Mouse (Mus musculus): ENCODE measurements around the gene Sec14l1.

Gene Sec14l1

DNA sequence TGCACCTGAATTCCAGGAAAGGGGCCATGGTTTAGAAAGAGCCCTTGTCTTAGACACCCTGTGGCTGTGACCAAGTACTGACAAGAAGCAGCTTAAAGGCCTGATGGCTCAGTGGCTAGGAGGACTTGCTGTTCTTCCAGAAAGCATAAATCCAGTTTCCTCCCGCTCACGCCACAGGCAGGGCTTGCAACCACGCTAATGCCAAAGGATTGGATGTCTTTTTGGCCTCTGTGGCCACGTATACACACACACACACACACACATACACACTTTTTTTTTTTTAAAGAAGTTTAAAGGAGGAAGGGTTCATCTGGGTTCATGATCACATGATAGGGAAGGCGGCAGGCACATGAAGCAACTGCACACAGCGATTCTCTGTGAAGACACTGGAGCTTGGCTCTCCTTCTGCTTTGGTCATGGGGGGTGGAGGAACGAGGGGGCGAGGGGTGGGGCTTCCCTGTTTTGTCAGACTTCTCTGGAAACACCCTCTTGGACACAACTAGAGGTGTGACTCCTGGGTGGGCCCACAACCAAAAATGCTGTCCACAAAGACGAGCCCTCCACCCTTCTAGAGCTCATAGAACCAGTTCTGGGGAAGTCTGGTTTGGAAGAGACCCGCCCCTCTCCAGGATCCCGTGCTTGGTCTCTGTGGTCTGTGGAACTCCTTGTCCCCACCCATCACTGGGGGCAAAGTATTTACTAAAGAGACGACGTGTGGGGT, 26.5 kb upstream of the Sec14l1 start:
- no peak for DNase-seq

DNA sequence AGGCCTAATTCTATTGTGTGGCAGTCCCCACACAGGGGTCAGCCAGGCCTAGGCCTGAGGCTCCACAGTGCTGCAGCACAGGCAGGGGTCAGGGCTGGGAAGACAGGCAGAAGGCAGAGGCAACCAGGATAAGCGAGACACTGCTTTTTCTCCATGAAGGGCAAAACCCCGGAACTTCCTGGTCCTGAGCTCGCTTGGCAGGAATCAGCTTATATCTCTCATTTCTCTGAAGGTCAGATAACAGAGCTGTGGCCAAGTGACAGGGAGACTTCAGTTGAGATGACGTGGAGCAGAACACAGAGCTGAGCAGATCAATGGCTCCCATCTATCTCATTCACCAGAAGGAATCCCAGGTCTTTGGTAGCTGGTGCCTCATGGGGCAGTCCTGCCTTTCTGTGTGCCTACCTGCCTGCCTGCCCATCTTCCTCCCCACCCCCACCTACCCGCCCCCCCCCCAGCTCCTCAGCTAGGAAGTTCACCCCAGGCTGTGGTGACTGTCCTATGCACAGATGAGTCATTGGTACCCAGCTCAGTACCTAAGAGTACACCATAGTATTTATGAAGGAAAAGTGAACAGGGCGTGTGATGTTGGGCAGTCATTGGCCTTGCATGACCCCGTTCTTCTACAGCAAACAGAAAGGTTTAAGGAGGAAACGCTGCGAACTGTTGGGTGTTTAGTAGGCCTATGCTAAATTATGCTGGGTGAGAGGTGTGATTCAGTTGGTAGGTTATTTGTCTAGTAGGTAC, 25.1 kb upstream of the Sec14l1 start:
- no peak for DNase-seq

DNA sequence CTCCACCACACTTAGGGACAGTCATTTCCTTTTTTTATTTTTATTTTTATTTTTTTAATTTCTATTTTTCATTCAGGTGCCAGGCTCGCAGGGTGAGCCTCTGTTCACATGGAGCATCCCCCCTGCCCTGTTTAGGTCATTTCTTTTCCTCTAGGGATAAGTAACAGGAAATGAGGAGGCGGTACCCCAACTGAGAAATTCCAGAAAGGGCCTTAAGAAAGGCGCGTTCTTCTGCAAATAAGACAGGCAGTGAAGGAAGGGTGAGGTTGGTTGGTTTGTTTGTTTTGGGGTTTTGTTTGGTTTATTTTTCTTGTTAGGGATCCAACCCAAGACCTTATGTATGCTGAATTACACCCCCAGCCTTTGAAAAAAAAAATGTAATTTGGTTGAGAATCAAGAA, 23.6 kb upstream of the Sec14l1 start:
- no peak for DNase-seq

DNA sequence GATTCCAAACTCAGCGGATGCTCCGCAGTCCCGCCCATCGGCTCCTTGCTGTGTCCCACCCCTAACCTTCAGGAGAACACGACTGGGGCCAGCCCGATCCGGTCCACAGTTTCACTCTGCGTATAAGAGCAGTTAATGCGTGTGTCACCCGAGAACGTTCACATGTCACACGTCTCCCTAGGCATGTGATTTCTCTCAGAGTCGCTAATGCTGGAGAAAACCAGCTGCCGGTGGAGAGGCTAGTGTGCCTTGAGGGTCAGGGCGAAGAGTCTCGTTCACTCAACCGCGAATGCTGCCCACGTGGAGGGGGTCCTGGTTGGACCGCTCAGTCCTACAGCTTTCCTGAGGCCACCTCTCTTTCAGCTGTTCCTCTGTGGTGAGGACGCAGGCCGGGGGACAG, 23.1 kb upstream of the Sec14l1 start:
- no peak for DNase-seq

DNA sequence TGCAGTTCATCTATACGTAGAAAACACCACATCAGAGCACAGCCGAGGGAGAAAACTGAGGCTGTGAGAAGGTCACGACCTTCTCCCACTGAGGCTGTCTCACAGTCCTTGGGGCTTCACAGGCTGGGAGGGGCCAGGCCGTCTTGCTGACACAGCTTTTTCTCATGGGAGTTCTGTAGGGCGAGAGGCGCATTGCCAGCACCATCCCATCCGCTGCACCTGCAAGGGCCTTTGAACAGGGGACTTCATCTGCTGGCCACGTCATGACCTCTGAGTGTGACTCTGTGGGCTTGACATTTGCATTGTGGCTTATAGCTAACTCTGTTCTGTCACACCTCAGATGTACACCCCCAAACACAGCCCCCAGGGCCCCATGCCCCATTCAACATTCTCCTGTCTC, 22.3 kb upstream of the Sec14l1 start:
- no peak for DNase-seq

DNA sequence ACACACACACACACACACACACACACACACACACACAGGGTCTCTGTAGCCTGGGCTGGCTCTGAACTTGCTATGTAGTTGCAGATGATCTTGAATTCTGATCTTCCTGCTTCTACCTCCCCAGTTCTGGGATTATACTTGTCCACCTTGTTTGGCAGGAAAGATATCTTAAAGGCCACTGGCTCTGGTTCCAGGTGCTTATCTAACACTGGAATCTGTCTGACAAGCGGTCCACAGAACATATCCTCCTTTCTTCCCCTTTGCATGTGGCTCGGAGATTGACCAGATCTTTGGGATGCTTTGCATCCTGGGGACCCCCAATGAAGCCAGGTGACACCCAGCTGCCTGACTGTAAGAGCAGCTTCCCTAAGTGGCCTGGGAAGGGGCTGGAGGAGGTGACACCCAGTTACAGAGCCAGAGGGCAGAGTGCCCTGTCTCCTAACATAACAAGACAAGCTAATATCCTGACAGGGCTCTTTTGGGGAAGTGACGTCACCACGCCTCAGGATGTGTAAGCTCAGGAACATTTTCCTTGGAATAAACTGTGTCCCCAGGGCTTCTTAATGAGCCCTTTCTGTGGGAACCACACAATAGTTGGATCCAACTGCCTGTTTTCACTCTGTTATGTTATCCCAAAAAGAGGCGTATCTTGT, 20.9 kb upstream of the Sec14l1 start:
- DNase-seq = no peak

DNA sequence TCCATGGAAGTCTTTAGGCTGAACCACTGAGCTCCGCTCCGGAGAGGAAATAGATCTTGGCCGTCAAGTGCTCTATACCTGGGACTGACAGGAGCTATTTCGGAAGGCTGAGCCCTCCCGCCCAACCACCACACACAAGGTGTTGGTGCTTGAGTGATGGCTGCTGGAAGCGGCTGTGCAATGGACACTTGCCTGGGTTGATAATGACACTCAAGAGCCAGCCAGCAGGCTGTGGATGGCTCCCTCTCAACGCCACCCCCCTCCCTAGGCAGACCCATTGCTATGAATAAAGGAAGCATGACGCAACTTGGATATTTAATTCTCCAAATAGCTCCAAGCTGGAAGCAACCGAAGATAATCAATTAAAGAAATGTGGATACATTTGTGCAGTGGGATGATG, 20.3 kb upstream of the Sec14l1 start:
- no peak for DNase-seq

DNA sequence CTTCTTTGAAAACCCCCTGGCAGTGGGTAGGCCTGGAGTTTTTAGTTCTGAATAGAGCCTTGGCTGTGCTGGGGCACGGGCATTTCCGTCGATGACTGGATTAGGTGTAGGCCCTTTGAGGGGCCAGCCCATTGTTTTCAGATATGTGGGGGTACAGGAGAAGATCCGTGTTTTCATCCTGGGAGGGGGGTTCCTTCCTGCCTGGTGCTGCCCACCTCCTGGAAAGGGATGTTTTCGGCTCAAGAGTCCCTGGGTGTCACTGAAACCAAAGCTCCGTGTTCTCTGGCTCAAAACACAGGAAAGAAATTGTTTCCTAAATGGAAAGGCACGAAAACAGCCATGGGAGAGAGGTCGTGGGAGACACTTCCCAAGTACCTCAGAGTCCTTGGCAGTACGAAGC, 17.9 kb upstream of the Sec14l1 start:
- DNase-seq = no peak

DNA sequence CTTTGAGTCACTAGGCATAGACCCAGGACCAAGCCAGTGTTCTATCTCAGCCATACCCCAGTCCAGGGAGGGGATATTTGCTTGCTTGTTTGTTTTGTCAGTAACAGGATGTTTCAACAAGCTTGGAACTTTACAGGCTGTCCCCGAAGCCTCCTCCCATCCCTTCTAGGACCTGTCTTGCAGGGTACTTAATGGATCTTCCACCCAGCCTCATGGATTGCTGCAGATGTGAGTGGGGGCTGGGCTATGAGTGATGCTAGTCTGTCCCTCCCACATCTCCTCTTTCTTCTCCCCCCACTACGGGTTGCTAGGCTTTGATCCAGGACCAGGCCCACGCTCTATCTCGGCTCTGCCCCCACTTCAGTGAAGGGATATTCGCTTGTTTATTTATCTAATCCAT, 16.8 kb upstream of the Sec14l1 start:
- DNase-seq = no peak

DNA sequence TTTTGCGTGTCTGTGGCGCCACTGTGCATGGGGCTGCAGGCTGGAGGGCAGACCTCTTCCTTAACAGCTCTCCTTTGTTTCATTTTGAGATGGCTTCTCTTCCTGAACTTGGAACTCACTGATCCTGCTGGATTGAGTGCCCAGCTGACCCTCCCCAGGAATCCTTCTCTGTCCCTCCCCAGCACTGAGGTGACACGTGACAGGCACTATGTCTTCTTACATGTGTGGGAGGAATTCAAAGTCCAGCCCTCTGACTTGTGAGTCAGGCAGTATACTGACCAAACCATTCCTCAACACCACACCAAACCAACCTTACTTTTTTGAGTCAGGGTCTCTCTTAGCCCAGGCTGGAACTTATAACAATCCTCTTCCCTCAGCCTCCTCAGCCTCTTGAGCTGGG, 16.2 kb upstream of the Sec14l1 start:
- no peak for DNase-seq

DNA sequence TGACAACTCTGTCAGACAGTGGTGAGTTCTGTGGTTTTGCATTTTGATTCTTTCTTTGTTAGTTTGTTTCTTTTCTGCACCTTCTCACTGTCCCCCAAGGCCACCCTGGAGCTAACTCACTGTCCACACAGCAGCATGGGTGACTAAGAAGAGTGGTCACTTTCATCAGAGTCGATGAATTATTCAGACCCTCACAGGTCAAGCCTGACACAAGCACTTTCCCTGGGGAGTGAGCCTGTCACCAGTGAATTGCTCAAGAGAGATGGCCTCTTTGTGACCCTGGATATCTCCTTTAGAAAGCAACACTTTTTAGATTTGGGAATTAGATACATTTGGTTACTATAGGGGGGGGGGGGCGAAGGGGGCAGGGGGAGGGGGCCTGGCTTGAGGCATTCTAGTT, 15.6 kb upstream of the Sec14l1 start:
- no peak for DNase-seq

DNA sequence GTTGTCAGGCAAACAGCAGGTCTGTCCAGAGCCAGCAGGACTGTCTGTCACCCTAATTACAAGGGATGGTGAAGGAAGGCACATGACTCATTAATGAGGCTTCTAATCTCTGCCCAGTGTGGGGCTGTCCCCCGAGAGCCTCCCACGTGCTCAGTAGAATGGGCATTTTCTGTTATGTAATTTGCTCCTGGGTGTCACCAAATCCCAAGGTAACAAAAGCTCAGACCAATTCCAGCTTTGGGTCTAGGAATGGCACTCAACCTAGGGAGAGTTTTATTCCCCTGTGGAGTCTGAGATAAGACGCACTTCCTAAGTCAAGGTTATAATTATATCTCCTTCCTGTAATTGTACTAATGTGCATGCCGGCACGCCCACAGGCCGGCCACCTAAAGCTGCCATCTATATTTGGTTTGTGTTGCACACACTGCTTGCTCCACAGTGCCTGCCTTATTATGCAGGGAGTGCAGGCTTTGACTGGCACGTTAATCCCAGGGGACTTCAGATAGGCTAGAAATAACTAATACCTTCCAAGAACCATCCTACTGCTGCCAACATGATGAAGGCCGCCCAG, 13.5 kb upstream of the Sec14l1 start:
- no peak for DNase-seq

DNA sequence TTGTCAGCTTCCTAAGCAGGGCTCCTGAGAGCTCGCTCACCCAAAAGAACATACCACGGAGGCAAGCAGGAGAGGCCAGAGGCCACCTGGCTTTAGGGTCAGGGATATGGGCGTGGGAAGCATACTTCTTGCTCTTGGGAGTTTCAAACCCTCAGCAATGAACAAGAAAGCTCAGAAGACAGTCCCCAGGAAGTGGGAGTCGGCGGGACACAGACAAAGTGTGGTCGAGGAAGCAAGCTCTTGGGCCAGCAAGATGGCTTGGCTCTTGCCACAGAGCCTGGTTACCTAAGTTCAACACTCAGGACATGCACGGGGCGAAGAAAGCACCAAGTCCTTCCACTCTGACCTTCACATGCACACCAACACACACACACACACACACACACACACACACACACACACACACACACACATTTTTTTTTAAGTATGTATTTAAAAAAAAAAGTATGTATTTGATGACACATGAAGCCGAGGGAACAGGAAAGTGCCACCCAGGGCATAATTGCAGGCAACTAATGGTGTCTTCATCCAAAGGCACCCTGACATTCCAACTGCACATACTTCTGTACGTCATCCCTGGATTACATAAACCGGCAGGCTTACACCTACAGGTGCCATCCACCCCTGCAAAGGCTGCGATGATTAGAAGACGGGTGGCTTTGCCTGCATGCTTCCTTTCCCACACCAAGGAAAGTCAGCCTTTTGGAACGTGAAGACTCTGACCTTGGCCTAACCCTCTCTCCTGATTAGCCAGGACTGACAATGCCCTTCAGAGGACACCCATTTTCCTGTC, 12.8 kb upstream of the Sec14l1 start:
- DNase-seq = no peak

DNA sequence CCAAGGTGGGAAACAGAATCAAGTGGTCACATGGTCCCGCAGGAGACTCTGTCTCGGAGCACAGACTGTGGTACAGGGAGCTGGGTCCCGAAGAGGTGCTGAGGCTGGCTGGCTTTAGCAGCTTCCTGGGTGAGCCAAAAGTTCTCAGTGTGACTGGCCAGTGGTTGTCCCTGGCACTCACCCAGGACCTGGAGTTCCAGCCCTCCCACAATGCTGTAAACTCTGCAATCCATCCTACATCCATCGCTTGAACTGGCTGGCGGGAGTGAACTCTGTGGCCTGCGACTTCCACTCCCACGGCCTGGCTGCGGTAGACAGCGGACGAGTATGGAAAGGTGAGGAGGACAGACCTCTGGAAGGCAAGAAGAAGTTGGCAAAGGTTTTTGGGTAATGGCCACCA, 11.4 kb upstream of the Sec14l1 start:
- DNase-seq = no peak

DNA sequence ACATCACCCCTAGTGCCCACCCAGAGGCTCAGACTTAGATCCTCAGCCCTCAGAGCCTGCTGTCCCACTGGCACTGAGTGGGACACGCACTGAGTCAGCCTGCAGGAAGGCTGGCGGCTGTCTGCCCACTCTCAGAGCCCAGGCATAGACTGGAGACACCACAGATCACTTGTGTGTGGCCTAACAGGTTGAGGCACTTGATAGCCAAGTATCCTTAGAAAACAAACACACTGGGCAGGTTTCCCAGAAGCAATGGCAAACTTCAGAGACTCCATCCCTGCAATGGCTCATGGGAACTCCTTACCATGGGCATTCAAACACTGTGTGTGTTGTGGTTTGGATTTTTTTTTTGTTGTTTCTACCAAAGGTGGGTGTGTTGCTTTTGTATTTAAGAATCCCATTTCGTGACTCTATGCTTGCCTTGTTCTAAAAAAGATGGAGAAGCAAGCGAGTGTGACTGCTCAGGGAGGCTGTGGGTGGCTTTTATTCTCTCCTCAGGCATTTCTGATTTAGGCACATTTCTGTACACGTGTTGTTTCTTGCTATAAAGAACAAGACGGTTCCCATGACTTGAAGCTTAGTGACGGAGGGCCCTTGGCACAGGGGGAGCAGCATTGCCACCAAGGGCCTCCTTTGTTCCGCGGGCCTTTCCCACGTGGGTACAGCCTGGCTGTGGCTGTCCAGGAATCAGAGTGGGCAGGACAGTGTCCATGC, 10.8 kb upstream of the Sec14l1 start:
- DNase-seq = no peak

DNA sequence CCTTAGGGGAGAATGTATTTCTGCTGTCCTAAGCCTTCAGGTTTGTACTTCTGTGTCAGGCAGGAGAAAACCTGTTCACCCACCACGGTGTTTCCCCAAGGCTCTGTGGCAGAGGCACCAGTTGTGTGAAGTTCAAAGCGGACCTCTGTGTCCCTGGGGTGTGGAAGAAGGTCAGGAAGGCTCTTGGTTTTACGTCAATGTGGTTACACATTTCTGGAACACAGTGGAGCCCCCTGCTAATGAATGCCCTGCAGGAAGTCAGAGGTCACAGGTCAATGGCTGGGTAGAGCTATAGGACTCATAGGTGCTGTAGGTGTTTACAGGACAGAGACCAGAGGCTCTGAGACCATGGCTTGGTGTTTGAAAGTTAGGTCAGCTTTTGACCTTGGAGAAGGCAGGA, 9.7 kb upstream of the Sec14l1 start:
- DNase-seq = no peak

DNA sequence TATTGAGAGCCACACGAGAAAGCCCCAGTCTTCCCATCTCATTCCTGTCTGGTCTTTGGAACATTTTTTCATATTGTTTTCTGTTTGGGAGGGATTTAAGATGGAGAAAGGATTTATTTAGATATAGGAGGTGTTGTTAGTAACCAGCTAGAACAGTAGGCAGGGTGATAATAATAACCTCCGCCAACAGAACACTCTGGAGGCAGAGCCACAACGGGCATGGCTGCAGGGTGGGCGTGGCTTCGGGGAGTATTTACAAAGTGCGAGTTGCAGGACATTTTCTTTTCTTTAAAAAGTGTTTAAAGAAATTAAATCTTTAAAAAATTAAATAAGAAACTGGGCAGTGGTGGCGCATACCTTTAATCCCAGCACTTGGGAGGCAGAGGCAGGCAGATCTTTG, 9.1 kb upstream of the Sec14l1 start:
- DNase-seq = no peak

DNA sequence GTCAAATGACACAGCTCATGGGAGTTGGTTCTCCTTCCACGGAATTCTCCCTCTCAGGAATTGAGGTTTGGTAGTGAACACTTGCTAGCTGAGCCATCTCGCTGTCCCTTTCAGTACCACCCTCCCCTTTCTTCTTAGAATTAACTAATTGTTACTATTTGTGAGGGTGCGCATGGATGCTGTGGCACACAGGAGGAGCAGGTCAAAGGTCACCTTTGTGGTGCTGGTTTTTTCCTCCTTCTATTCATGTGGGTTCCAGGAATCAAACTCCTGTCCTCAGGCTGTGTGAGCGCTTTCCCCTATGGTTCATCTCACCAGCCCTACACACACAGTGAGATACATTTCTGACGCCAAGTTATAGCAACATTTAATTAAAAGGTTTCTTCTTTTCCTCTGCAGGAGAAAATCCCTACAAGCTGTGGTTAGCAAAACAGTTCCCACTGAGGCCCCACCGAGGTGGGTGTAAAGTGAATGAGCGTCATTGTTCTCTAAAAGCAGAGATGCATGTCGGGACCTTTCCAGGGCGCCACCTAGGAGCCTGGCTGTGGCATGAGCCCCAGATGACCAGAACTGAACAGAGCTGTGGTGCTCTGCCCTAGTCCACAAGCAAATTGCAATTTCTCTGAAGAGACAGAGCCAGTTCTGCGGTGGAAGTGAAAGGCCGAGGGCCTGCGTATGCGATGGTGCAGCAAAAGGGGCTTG, 8.2 kb upstream of the Sec14l1 start:
- DNase-seq = no peak

DNA sequence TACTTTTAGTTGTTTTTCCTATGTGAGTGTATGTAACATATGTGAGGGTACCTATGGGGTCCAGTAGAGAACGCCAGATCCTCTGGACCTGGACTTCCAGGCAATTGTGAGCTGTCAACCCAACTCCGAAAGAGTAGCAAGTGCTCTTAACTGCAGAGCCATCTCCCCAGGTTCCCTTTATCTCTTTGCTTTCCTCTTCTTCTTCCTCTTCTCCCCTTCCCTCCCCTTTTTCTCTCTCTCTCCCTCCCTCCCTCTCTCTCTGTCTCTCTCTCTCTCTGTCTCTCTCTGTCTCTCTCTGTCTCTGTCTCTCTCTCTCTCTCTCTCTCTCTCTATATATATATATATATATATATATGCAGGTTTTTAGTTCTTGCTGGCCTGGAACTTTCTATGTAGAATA, 7.1 kb upstream of the Sec14l1 start:
- no peak for DNase-seq

DNA sequence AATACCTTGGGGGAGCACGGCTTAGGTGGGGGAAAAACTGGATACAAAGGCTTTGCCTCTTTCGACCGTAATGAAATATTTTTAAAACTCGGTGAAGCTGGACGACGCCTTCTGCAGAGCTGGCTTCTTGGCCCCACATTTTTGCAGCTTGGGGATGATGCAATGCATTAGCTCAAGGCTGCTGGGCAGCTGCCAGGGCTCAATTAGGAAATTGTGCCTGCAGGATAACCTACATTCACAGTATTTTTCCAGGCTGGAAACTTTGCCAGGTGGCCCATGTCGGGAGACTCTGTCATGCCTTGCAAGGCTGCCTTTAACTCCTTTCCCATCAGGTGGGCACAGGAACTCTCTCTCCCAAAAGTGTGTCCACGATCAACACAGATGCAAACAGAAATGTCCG, 6.4 kb upstream of the Sec14l1 start:
- DNase-seq = peak; percentile 87

DNA sequence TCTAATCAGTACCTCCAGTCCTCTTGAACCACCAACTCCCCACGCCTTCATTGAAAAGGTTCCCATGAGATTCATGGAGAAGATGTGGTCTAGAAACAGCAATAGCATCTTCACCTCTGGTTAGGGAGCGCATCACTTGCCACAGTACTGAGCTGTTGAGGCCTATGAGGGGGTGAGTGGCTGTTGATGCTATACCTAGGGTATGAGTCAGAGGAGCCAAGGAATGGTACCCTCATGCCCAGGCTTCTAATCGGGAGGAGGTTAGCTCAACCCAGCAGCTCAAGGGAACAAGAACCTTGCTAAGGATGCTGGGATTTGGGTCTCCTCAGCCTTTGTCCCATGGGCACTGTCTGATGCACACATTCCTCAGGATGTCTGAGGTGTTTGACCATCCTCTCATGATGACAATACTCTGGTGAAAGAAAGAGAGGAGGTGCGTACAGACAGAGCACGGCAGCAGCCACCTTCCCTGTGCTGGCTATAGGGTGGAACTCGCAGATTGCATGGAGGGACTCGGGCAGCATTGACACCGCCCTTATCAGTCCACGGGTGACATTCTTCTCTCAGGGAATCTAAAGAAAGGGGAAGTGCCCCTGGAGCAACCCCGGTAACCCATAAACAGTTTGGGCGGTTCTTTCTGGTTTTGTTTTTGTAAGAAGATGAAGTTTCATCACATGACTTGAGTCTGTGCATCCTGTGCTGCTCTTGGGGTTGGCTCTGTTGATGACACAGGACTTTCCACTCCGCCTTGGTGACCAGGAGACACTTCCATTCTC, 5.6 kb upstream of the Sec14l1 start:
- DNase-seq = no peak

Measured in cerebellum, adult 11 months (tissue).